Mouse (Mus musculus): ENCODE measurements around the gene Man1b1. TPM values are rescaled to one million over a fixed set of nuclear protein-coding genes. Genes with fewer than 3 reads are reported as not detected.

Man1b1 gene
- total RNA-seq, 2 experiments from 2014 or later: 28.2 TPM

- intact Hi-C loops (cut with DNase I): no loop called here
- peak; percentile 70 to 77 for DNase-seq
Observed at GRCm38 (mm10) chr2:25356208-25357079, 24.3 kb downstream of the Man1b1 start, which contains the start of gene Dpp7. TSS of gene Dpp7 (minus strand) at chr2:25356359.

DNA sequence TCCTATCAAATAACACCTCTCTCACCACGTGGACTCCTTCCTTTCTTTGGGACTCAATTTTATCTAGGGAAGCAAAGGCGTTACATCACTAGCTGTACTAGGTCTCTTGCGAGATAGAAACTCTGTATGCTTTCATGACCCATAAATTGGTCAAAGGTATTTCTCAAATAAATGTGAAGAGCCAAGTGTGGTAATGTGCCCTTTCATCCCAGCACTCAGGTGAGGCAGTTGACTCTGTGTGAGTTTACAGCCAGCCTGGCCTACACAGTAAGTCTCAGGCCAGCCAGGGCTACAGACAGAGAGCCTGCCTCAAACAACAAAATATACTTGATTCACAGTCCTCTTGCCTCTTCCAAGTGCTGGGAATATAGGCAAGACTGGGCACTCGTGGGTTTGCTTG is 27.7 kb downstream of the Man1b1 start:
- intact Hi-C loops (cut with DNase I): no loop called here
- no peak for DNase-seq

- intact Hi-C loops (cut with DNase I): no loop called here
- no peak for DNase-seq
Observed at GRCm38 (mm10) chr2:25363478-25364178, 31.5 kb downstream of the Man1b1 start.

GRCm38 (mm10) chr2:25364313-25364712 is 32.2 kb downstream of the Man1b1 start:
- DNase-seq: no peak
- intact Hi-C loops (cut with DNase I): no loop called here

DNA sequence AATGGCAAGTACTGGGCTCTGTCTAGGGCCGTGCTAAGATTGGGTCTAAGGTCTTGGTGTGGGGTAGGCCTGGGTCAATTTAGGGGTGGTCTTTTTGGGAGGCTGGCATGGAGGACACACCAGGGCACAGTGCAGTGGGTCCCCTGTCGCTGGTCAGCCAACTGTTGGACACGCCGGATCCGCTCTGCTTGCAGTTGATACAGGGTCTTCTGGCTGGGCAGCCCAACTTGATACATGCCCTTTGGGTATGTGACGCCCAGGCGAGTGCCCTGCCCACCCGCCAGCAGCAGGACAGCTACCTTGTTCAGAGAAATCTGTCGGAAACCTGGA is 32.6 kb downstream of the Man1b1 start:
- DNase-seq: no peak

DNA sequence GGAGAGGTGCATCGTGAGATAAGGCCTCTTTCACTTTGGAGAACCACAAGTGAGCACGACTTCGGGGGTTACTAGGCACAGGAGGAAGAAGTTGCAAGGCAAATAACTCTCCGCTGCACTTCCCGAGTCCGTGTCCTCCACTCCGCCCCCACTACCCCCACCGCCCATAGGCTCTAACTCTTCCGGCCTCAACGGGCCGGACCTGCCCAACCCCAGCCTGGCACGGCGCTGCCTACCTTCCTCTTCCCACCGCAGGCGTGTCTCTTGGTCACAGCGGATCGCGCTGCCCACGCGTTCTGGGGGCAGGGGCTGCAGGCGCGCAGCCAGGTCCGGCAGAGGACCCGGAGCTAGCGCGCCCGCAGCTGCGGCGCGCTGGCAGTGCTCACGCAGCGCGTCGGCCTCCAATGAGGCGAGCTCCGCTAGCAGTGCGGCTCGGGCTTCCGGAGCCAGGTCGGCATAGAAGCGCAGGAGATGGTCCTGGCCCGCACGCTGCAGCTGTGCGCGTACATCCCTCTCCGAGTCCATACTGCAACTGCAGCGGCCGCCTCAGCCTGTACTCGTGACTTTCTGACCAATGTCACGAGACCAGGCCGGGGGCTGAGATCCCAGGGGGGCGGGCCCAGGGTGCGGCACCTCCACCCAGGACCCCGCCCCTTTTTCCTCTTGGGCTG is 33.1 kb downstream of the Man1b1 start, which contains the start of gene Uap1l1:
Uap1l1 (minus strand) TSS at position 592 of the 671 bp plus-strand sequence.
- intact Hi-C loops (cut with DNase I): loop anchor here (5.0 kb wide), 1 partner anchor 37 kb away; no protein-coding TSS in a partner anchor

More for the DNA sequence above, 32.6 kb downstream of the Man1b1 start:
- intact Hi-C loops (cut with DNase I): loop anchor here (5.0 kb wide), 1 partner anchor 38 kb away; no protein-coding TSS in a partner anchor

DNA sequence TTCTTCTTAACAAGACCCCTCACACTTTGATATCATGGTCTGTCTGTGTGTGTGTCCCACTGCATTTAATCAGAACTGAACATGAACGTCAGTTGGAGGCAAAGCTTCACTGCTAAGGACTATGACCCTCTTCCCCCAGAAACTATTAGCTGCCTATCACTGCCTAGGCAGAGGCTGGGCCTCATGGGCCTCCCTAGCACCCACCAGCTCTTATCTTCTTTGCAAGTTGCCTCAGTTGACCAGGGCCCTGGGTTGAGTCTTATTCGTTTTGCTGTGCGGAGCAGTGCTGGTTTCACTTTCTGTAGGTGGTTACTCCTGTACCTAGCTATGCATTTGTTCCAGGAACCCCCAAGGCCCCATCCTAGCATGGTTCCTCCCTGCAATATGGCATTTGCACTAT is 37.9 kb downstream of the Man1b1 start:
- intact Hi-C loops (cut with DNase I): loop anchor here (5.0 kb wide), 1 partner anchor 32 kb away; no protein-coding TSS in a partner anchor
- DNase-seq: no peak

More for the DNA sequence above, 33.1 kb downstream of the Man1b1 start, which contains the start of gene Uap1l1:
- peak; percentile 81 for DNase-seq

GRCm38 (mm10) chr2:25371764-25372643 is 39.9 kb downstream of the Man1b1 start, which contains the start of gene Sapcd2:
TSS of gene Sapcd2 (plus strand) at chr2:25372321.
- peak; percentile 89 to 91 for DNase-seq
- intact Hi-C loops (cut with DNase I): no loop called here

- intact Hi-C loops (cut with DNase I): no loop called here
- no peak for DNase-seq
Observed at GRCm38 (mm10) chr2:25372644-25373391, 40.7 kb downstream of the Man1b1 start.

- intact Hi-C loops (cut with DNase I): no loop called here
- DNase-seq: no peak
Observed at GRCm38 (mm10) chr2:25373431-25373830, 41.3 kb downstream of the Man1b1 start.

DNA sequence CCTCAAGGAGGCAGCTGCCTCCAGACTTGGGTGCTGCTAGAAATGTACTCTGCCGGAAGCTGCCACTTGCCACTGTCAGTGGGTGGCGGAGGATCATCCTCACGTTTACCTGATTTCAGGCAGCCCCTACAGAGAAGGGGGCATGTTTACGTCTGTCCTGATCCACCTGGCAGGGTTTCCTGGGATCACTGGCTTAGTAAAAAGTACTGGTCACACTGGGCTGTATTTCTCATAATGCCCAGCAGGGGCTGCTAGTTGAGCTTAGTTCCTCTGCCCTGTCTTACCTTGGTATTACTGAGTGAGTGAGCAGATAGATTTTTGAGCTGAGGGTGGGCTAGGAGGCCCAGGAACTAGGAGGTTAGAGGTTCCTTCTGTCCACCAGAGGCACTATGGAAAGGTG is 44.5 kb downstream of the Man1b1 start:
- intact Hi-C loops (cut with DNase I): loop anchor here (2.0 to 5.0 kb wide), 3 partner anchors 24 to 50 kb away; no protein-coding TSS in a partner anchor
- peak; percentile 62 to 77 for DNase-seq

GRCm38 (mm10) chr2:25384492-25384891 is 52.4 kb downstream of the Man1b1 start:
- intact Hi-C loops (cut with DNase I): no loop called here

GRCm38 (mm10) chr2:25391266-25391665 is 59.1 kb downstream of the Man1b1 start:
- intact Hi-C loops (cut with DNase I): no loop called here
- peak; percentile 34 to 37 for DNase-seq

More at GRCm38 (mm10) chr2:25384492-25384891, 52.4 kb downstream of the Man1b1 start:
- DNase-seq: no peak

GRCm38 (mm10) chr2:25394281-25395221 is 62.4 kb downstream of the Man1b1 start:
- intact Hi-C loops (cut with DNase I): no loop called here
- DNase-seq: peak; percentile 64 to 72

DNA sequence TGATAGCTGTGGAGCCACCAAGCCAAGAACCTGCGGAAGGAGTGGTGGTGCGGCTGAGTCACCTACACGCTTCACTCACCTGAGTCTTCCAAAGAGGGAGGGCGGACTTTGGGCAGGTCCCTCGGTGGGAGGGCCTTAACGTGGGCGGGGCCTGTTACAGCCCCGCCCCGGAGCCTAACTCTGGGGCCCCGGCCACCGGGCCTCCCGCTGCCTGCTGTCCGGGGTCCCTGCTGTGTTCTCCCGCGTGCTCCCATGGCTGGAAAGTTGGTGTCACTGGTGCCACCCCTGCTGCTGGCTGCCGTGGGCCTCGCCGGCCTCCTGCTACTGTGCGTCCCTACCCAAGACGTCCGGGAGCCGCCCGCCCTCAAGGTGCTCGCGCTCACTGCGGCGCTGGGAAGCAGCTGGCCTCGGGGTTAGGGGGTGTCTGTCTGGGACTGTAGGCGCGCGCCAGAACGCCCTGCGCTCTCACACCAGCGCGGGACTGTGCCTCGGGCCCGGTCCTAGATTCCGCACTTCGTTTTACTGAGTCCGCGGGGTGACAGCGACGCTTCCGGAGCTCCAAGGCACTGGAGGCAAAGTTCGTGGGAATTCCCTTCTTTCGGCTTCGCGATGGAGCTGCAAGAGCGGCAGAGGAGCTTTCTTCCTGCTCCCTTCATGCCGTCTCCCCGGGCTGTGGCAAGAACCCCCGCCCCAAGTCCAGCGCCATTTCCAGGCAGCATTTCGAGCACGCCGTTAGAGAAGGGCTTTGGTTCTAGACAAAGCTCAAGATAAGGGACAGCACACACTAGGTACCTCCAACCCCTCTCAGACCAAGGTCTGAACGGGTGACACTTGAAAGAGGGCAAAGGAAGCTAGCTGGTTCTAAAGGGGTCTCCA is 63.8 kb downstream of the Man1b1 start, which contains the start of gene Entpd2:
Entpd2 (plus strand) TSS at position 154 of the 876 bp plus-strand sequence.
- intact Hi-C loops (cut with DNase I): no loop called here
- peak; percentile 48 to 64 for DNase-seq

DNA sequence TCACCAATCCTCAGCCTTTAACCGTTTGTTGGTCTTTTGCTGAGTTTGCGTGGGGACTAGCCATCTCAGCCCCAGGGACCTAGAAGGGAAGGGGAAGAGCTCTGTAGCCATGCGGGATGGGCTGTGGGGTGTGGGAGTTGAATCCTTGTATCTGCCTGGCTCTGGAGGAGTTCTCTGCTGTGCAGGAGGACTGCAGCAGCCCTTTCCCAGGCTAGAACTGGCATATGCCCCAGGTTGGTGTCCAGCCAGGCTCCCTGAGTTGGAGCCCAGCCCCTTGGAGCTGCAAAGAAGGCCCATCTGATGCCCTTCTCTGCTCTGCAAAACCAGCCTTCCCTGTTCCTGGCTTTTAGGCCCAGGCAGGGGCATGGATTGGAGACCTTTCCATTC is 64.5 kb downstream of the Man1b1 start:
- peak; percentile 47 to 48 for DNase-seq
- intact Hi-C loops (cut with DNase I): no loop called here

DNA sequence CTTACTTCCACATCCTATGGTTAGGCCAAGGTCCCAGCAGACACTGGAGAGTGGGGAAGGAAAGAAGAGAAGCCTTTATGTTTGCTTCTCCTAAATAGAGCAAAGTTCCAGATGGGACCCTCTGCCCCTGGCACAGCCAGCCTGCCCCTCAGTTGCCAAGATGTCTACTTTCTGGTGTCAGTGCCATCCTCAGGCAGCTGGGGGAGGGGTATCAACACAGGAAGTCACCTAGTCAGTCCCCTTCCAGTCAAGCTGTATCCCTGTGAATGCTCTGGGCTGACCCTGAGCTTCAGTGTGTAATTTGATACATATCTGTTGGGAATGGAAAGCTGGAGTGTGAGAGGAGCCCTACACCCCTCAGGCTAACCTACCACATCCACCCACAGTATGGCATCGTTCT is 64.9 kb downstream of the Man1b1 start:
- intact Hi-C loops (cut with DNase I): no loop called here
- DNase-seq: no peak
